Mouse (Mus musculus) liver, embryonic 11.5 days (tissue): Measurements from ENCODE around the gene Rnf224. TPM values are rescaled to one million over a fixed set of nuclear protein-coding genes. Genes with fewer than 3 reads are reported as not detected.

Source experiments
- ATAC-seq: fragments of 200-750 bp; cut with Nextera tagmentation; replicated peaks from 2 replicates; pipeline ENCODE4 v1.8.0; 2017; ENCODE audit warnings: moderate number of reproducible peaks, mild to moderate bottlenecking, moderate TSS enrichment, moderate library complexity; ENCODE audit not compliant: low FRiP score
- DNase-seq: peaks from one replicate; pipeline ENCODE4 v3.0.0-alpha.2; 2017; ENCODE audit warnings: low spot score
- H3K27ac ChIP-seq: fragments of 300-500 bp; sonication (generic); 2 replicates; pipeline ENCODE4 v1.5.1; 2014; ENCODE audit warnings: mild to moderate bottlenecking, low read depth, low read length, control low read depth
- H3K27me3 ChIP-seq: fragments of 300-500 bp; sonication (generic); replicated peaks from 2 replicates; pipeline ENCODE4 v1.6.1; 2014; ENCODE audit warnings: low read length, mixed read lengths; ENCODE audit not compliant: control insufficient read depth, insufficient read depth
- H3K36me3 ChIP-seq: fragments of 300-500 bp; sonication (generic); 2 replicates; pipeline ENCODE4 v1.6.1; 2014; ENCODE audit warnings: mild to moderate bottlenecking, low read length, moderate library complexity, mixed read lengths; ENCODE audit not compliant: control insufficient read depth, insufficient read depth
- H3K4me1 ChIP-seq: fragments of 300-500 bp; sonication (generic); replicated peaks from 2 replicates; pipeline ENCODE4 v1.6.1; 2014; ENCODE audit warnings: low read length, mixed read lengths; ENCODE audit not compliant: control insufficient read depth, insufficient read depth
- H3K4me2 ChIP-seq: fragments of 300-500 bp; sonication (generic); 2 replicates; pipeline ENCODE4 v1.6.1; 2014; ENCODE audit warnings: mild to moderate bottlenecking, control low read depth, moderate library complexity
- H3K4me3 ChIP-seq: fragments of 300-500 bp; sonication (generic); 2 replicates; pipeline ENCODE4 v1.5.1; 2014; ENCODE audit warnings: low read depth, low read length, control low read depth
- H3K9ac ChIP-seq: fragments of 300-500 bp; sonication (generic); 2 replicates; pipeline ENCODE4 v1.6.1; 2014; ENCODE audit warnings: low read depth, low read length, control low read depth
- H3K9me3 ChIP-seq: fragments of 300-500 bp; sonication (generic); 2 replicates; pipeline ENCODE4 v1.6.1; 2016; ENCODE audit warnings: low read length, inconsistent platforms, mixed read lengths; ENCODE audit not compliant: control insufficient read depth
- WGBS: fragments of 180-500 bp; shearing (Covaris S2); extraction: QIAGEN DNeasy Blood & Tissue Kit; methylation state at CpG from one replicate; pipeline ENCODE4 v1.1.7; 2014; 5-methylcytosine and 5-hydroxymethylcytosine counted together
- polyA plus RNA-seq: library from polyadenylated mRNA; unstranded; fragments of >200 nt; fragmentation: Nextera tagmentation; extraction: Ambion mirVana; gene quantifications from 2 replicates; pipeline ENCODE4 v1.2.1, GENCODE M21; 2014

Rnf224 gene
- polyA plus RNA-seq, 1 experiment from 2014 or later: 0.10 TPM

DNA sequence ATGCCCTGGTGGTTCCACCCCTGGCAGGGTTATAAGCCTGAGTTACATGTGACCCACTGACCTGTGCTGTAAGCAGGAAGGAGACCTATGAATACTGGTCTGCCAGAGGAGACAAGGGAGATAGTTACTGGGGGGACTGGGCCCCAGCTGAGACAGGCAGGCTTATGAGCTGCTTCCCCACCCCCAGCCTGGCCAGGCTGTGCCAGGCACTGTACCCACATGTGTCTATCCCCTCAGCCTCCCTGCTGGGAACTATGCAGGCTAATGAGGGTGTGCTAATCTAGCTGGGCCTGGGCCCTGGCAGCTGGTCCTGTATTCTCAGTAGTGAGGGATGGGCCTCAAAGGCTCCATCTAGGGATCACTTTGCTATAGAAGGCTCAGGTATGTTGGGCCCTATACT is 30.7 kb upstream of the Rnf224 start:
- ATAC-seq (no peak), DNase-seq (no peak)
- H3K4me3 ChIP-seq: no peak overlapping the region
- peak overlapping the region; percentile 60; the same call in 1 of the 2 replicates for H3K4me2 ChIP-seq
- peaks cover 3% of the 10 kb centered on the region; the same call in 1 of the 2 replicates for H3K27me3 ChIP-seq
- H3K27ac ChIP-seq: peak overlapping the region; percentile 35; the same call in 1 of the 2 replicates
- no peaks in the 10 kb centered on the region for H3K9me3 ChIP-seq
- H3K4me1 ChIP-seq: peaks cover 40% of the 10 kb centered on the region
- H3K36me3 ChIP-seq: peaks cover 8% of the 10 kb centered on the region
- H3K9ac ChIP-seq: peak overlapping the region; percentile 31; the same call in 1 of the 2 replicates

DNA sequence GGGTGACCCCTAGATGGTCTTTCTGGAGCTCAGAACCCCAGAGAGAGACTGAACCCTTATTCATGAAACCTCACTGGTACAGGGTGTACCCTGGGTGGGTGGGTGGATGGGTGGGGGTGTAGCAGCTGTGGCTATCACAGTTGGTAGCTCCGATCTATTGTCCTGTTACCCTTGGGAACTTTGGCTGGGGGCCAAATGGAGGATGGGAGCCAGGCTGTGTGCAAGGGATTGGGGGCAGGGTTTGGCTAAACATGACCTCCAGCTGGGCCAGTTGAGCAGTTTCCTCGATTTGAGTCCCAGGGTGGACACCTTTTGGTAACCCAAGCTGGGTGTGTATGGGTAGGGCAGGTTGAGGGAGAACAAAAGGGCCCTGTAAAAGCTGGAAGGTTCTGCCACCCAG is 30.1 kb upstream of the Rnf224 start:
- H3K4me3 ChIP-seq: no peak overlapping the region
- peaks cover 8% of the 10 kb centered on the region for H3K36me3 ChIP-seq
- 0 out of 2 replicates have a peak overlapping the region, but pooled peaks have one; percentile 42 for H3K9ac ChIP-seq
- peak overlapping the region; percentile 60 for H3K4me2 ChIP-seq
- no peak for DNase-seq
- no peaks in the 10 kb centered on the region for H3K9me3 ChIP-seq
- no peak for ATAC-seq
- 37% methylated on average over 2 of the region's 2 CpGs for WGBS
- peaks cover 3% of the 10 kb centered on the region; the same call in 1 of the 2 replicates for H3K27me3 ChIP-seq
- H3K27ac ChIP-seq: peak overlapping the region; percentile 35; the same call in 1 of the 2 replicates
- peaks cover 40% of the 10 kb centered on the region for H3K4me1 ChIP-seq

DNA sequence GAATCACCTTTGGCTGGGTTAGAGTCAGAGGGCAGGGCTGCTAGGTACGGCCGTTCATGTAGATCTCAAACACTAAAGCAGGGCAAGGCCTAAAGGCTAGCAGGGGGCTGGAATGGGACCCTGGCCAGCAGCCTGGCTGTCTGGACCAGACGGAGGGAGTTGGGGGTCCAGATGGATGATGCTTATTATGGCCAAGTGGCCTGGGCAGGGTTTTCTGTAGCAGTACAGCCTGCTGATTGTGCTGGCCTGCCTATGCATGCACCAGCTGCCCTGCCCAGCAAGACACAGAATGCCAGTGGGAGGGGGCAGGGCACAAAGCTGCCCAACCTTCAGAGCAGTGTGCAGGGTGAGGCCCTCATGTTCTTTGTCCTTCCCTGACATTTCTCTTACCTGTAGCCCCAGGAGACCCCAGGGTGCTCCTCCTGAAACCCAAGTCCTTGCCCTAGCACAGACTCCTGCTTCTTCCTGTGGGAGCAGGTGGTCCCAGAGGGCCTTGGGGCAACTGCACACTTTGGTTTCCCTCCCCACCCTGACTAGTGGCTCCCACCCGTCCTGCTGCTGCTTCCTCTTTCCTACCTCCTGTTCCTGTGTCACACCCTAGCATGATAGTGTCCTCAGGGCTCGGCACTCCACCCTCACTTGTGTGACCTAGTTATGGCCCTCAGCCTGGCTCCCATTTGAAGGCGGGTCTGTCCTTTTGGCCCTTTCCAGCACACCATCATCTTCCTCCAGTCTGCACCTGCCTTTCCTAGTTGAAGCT is 29.5 kb upstream of the Rnf224 start:
- H3K4me2 ChIP-seq: peak overlapping the region; percentile 60
- H3K27ac ChIP-seq: 0 out of 2 replicates have a peak overlapping the region, but pooled peaks have one; percentile 19
- H3K27me3 ChIP-seq: peaks cover 3% of the 10 kb centered on the region; the same call in 1 of the 2 replicates
- ATAC-seq (no peak), DNase-seq (no peak)
- H3K36me3 ChIP-seq: peaks cover 8% of the 10 kb centered on the region
- H3K4me1 ChIP-seq: peaks cover 35% of the 10 kb centered on the region
- peak overlapping the region; percentile 42; the same call in 1 of the 2 replicates for H3K9ac ChIP-seq
- WGBS: 53% methylated on average over 6 of the region's 6 CpGs
- H3K9me3 ChIP-seq: no peaks in the 10 kb centered on the region
- peak overlapping the region; percentile 18; the same call in 1 of the 2 replicates for H3K4me3 ChIP-seq

DNA sequence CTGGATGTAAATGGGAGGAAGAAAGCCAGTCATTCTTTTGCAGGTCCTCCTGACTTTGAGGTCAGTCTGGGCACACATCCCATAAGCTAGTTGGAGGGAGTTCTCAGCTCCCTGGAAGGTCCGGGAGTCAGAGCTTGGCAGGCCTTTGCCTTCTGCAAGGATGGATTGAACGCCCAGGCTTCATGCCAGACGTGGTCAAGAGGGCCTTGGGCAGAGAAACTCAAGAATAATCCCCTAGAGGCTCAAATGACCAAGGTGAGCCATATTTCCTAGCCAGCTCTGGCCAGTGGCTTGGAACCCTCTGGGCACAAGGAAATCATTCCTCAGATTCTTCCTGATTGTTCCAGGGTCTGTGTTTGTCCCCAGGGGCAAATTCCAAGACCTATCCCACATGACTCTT is 28.3 kb upstream of the Rnf224 start:
- 76% methylated on average over 3 of the region's 3 CpGs for WGBS
- no peak for DNase-seq
- Histone ChIP-seq H3K4me2 (peak overlapping the region; percentile 69), H3K36me3 (peaks cover 2% of the 10 kb centered on the region), H3K27ac (no peak overlapping the region), H3K9ac (0 out of 2 replicates have a peak overlapping the region, but pooled peaks have one; percentile 27), H3K4me3 (peak overlapping the region; percentile 75; the same call in 1 of the 2 replicates), H3K4me1 (peaks cover 32% of the 10 kb centered on the region), H3K9me3 (no peaks in the 10 kb centered on the region), H3K27me3 (peaks cover 3% of the 10 kb centered on the region; the same call in 1 of the 2 replicates)
- ATAC-seq: no peak

DNA sequence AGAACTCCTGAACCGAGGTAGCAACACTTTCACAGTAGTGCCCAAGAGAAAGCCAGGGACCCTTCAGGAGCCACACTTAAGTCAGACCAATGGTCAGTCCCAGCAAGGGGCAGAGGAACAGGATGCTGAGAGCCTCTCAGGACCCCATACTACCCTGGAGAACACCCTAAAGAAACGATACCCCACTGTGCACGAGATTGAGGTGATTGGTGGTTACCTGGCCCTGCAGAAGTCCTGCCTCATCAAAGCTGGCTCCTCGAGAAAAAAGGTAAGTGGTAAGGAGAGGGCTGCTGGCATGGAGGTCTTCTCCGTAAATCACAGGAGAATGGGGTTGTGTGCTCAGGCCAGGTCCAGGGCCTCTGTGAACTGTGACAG is 27.7 kb upstream of the Rnf224 start:
- no peak for ATAC-seq
- H3K4me1 ChIP-seq: peaks cover 32% of the 10 kb centered on the region
- peak overlapping the region; percentile 69 for H3K4me2 ChIP-seq
- H3K36me3 ChIP-seq: no peaks in the 10 kb centered on the region
- H3K9me3 ChIP-seq: no peaks in the 10 kb centered on the region
- H3K27me3 ChIP-seq: peaks cover 3% of the 10 kb centered on the region; the same call in 1 of the 2 replicates
- 66% methylated on average over 5 of the region's 5 CpGs for WGBS
- no peak for DNase-seq
- peak overlapping the region; percentile 20 for H3K9ac ChIP-seq
- H3K4me3 ChIP-seq: peak overlapping the region; percentile 75
- no peak overlapping the region for H3K27ac ChIP-seq

DNA sequence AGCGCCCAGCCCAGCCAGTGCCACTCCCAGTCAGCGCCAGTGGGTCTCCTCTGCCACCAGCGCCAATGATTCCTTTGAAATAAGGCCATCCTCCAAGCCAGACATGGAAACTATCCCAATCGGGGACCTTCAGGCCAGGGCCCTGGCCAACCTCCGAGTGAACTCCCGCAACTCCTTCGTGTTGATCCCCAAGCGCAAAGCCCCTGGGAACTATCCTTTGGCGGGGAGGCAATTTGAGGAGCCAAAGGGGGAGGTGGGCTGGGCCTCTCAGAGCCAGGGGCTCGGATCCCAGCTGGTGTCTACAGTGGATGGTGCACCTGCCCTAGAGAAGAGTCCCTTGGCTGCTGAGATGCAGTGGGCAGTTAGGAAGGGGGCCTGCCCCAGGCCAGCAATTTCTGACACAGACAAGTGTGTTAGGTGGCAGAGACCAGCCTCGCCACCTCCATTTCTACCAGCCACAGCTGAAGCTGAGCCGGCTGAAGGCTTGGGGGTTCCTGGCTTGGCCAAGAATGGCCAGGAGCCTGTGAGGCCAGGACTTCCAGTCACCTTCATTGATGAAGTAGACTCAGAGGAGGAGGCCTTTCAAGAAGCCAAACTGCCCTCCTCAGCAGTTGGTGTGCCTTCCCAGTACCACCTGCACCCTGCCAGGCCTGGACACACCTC is 27.2 kb upstream of the Rnf224 start:
- H3K4me1 ChIP-seq: peaks cover 32% of the 10 kb centered on the region
- DNase-seq (no peak), ATAC-seq (no peak)
- no peak overlapping the region for H3K27ac ChIP-seq
- peak overlapping the region; percentile 75 for H3K4me3 ChIP-seq
- H3K9me3 ChIP-seq: no peaks in the 10 kb centered on the region
- peaks cover 3% of the 10 kb centered on the region; the same call in 1 of the 2 replicates for H3K27me3 ChIP-seq
- H3K9ac ChIP-seq: peak overlapping the region; percentile 63
- H3K36me3 ChIP-seq: no peaks in the 10 kb centered on the region
- peak overlapping the region; percentile 69 for H3K4me2 ChIP-seq
- 30% methylated on average over 12 of the region's 12 CpGs for WGBS

DNA sequence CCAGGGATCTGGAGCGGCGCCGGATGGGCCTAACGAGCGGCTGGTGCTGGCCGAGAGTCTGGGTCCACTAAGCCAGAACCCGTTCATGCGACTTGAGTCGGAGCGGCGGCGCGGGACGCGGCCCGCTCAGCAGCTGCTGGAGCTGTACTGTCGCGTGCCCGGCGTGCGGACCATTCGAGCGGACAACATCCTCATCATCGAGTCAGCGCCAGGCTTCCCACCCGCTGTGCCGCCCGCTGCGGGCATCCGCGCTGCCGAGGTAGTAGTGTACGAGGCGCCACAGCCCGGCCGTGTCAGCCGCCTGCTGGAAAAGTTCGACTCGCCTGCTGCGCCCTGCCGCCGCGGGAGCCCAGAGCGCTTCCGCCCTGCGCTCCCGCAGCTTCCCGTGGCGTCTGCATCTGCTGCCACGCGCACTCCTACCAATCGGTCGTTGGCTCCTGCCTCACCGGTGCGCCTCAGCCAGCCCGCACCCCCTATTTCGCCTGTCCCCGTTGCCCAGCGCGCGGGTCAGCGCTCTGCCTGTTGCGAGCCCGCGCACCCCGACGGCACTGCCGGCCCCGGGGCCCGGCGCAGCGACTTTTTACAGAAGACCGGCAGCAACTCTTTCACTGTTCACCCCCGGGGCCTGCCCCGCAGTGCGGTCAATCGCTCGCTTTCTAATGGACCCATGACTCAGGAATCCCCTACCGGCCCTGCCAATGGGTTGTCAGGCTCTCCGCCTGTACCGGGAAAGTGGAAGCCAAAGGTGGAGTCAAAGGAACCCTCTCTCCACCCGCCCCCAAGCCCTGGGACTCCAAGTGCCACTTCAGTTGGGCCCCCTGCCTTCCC is 26.4 kb upstream of the Rnf224 start:
- H3K9me3 ChIP-seq: no peaks in the 10 kb centered on the region
- H3K4me1 ChIP-seq: peaks cover 32% of the 10 kb centered on the region
- H3K9ac ChIP-seq: peak overlapping the region; percentile 63
- ATAC-seq (peak; percentile 18; the same call in 1 of the 2 replicates), DNase-seq (no peak)
- H3K4me3 ChIP-seq: peak overlapping the region; percentile 75
- no peaks in the 10 kb centered on the region for H3K36me3 ChIP-seq
- H3K4me2 ChIP-seq: peak overlapping the region; percentile 69
- peaks cover 3% of the 10 kb centered on the region; the same call in 1 of the 2 replicates for H3K27me3 ChIP-seq
- under 1% methylated on average over 81 of the region's 82 CpGs for WGBS
- peak overlapping the region; percentile 39; the same call in 1 of the 2 replicates for H3K27ac ChIP-seq

DNA sequence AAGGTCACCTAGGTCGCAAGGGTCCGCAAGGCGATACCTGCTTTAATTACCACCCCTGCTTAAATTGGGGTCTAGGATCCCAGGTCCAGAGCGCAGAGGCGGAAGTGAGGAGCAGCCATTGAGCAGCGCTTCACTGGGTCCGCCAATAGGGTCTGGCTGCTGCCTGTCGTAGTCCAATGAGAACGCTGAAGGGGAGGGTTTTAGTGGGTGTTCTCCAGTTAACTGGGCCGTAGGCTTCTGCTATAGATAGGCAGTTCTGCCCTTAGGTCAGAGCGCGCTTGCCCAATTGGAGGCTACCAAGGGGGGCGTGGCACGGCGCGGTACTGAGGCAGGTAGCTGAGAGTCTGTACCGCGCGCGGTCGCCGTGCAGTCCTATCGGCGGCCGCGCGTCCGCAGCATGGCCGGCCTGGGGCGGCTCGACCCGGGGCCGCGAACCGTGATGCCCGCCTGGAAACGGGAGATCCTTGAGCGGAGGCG is 25.7 kb upstream of the Rnf224 start, which contains the start of gene Tprn:
Gene Tprn, plus strand, starts transcription at position 328 of the 477 bp plus-strand sequence.
- ATAC-seq: peak; percentile 97
- Histone ChIP-seq H3K9me3 (no peaks in the 10 kb centered on the region), H3K4me3 (peak within 1 kb of the TSS; percentile 75), H3K27ac (peak within 1 kb of the TSS; percentile 71), H3K27me3 (peaks cover 3% of the 10 kb centered on the region; the same call in 1 of the 2 replicates), H3K9ac (peak within 1 kb of the TSS; percentile 71), H3K4me1 (peaks cover 28% of the 10 kb centered on the region), H3K4me2 (peak within 1 kb of the TSS; percentile 69), H3K36me3 (no peaks in the 10 kb centered on the region)
- under 1% methylated on average over 39 of the region's 39 CpGs for WGBS
- DNase-seq: peak; percentile 89
